Mouse (Mus musculus) macrophage (primary cell): ENCODE results near the gene 4930524B15Rik. TPM values are rescaled to one million over a fixed set of nuclear protein-coding genes. Genes with fewer than 3 reads are reported as not detected.

Experiments
- H3K27ac ChIP-seq: fragments of 350-480 bp; formaldehyde crosslinking; 2 replicates; pipeline ENCODE4 v1.9.0; 2021
- H3K36me3 ChIP-seq: fragments of 350-480 bp; formaldehyde crosslinking; 2 replicates; pipeline ENCODE4 v1.9.0; 2021; ENCODE audit errors: inconsistent target
- H3K4me3 ChIP-seq: fragments of 350-480 bp; formaldehyde crosslinking; 2 replicates; pipeline ENCODE4 v1.9.0; 2021; ENCODE audit errors: inconsistent target
- H3K79me2 ChIP-seq: fragments of 350-480 bp; formaldehyde crosslinking; 2 replicates; pipeline ENCODE4 v1.9.0; 2021; ENCODE audit errors: inconsistent target
- WGBS: methylation state at CpG from one replicate; pipeline ENCODE4 v1.1.7; 2026; ENCODE audit warnings: inconsistent platforms; ENCODE audit not compliant: missing documents; 5-methylcytosine and 5-hydroxymethylcytosine counted together
- polyA plus RNA-seq: library from polyadenylated mRNA; stranded (reverse); fragments of 250-400 nt; gene quantifications from 3 replicates; pipeline ENCODE4 v1.2.4, GENCODE M21; 2018; ENCODE audit warnings: inconsistent platforms
- total RNA-seq, 78 experiments: library from RNA; depleted of rRNA; stranded (reverse); fragments of 250-400 nt; gene quantifications; 1 replicate in 9 of 78; 2 replicates in 24 of 78; 3 replicates in 43 of 78; 4 replicates in 2 of 78; pipeline ENCODE4 v1.2.4; 2018; ENCODE audit warnings: inconsistent platforms in 56 of 78

Gene 4930524B15Rik
- total RNA-seq (2018; cell fraction: chromatin; rRNA removed): not detected
- total RNA-seq (2018; cell fraction: cytosol; rRNA removed): not detected
- total RNA-seq (2018; cell fraction: nucleus; rRNA removed): 1 to 10 TPM in 1 of 26 experiments, not detected in 25; 2.0 TPM
- not detected in 3 replicates for polyA plus RNA-seq

GRCm38 (mm10) chr11:31965256-31966134, at the start of gene 4930524B15Rik:
Gene 4930524B15Rik (plus strand): TSS chr11:31965592.
- H3K79me2 ChIP-seq: no peaks in the 10 kb centered on the region
- no peak within 1 kb of the TSS for H3K27ac ChIP-seq
- H3K36me3 ChIP-seq: no peaks in the 10 kb centered on the region
- H3K4me3 ChIP-seq: no peak within 1 kb of the TSS
- 88% methylated on average over 39 of the region's 49 CpGs for WGBS

GRCm38 (mm10) chr11:31917769-31918168, 47.6 kb upstream of the 4930524B15Rik start:
- H3K4me3 ChIP-seq: no peak overlapping the region
- H3K79me2 ChIP-seq: peaks cover 88% of the 10 kb centered on the region
- WGBS: 90% methylated on average over 1 of the region's 1 CpGs
- peaks cover 55% of the 10 kb centered on the region for H3K36me3 ChIP-seq
- no peak overlapping the region for H3K27ac ChIP-seq

- Histone ChIP-seq H3K4me3 (no peak overlapping the region), H3K36me3 (peaks cover 82% of the 10 kb centered on the region), H3K79me2 (no peaks in the 10 kb centered on the region), H3K27ac (no peak overlapping the region)
- WGBS: 95% methylated on average over 10 of the region's 10 CpGs
Measured at GRCm38 (mm10) chr11:31930051-31930450, 35.3 kb upstream of the 4930524B15Rik start.

GRCm38 (mm10) chr11:31935652-31936051, 29.7 kb upstream of the 4930524B15Rik start:
- WGBS: 92% methylated on average over 4 of the region's 4 CpGs
- no peak overlapping the region for H3K27ac ChIP-seq
- no peak overlapping the region for H3K4me3 ChIP-seq
- peaks cover 40% of the 10 kb centered on the region for H3K36me3 ChIP-seq
- H3K79me2 ChIP-seq: no peaks in the 10 kb centered on the region

- H3K79me2 ChIP-seq: no peaks in the 10 kb centered on the region
- H3K36me3 ChIP-seq: peaks cover 26% of the 10 kb centered on the region
- WGBS: 96% methylated on average over 10 of the region's 10 CpGs
- H3K4me3 ChIP-seq: no peak overlapping the region
- no peak overlapping the region for H3K27ac ChIP-seq
Measured at GRCm38 (mm10) chr11:31936910-31937525, 28.4 kb upstream of the 4930524B15Rik start.

- H3K79me2 ChIP-seq: no peaks in the 10 kb centered on the region
- H3K27ac ChIP-seq: no peak overlapping the region
- H3K36me3 ChIP-seq: 0 out of 2 replicates have a peak, but pooled peaks cover 4% of the 10 kb centered on the region
- 87% methylated on average over 10 of the region's 13 CpGs for WGBS
- no peak overlapping the region for H3K4me3 ChIP-seq
Measured at GRCm38 (mm10) chr11:31940898-31941639, 24.3 kb upstream of the 4930524B15Rik start.

GRCm38 (mm10) chr11:31941640-31942638, 23.5 kb upstream of the 4930524B15Rik start:
- H3K36me3 ChIP-seq: no peaks in the 10 kb centered on the region
- no peaks in the 10 kb centered on the region for H3K79me2 ChIP-seq
- WGBS: 85% methylated on average over 4 of the region's 4 CpGs
- no peak overlapping the region for H3K27ac ChIP-seq
- H3K4me3 ChIP-seq: no peak overlapping the region

GRCm38 (mm10) chr11:31945471-31945870, 19.9 kb upstream of the 4930524B15Rik start:
- Histone ChIP-seq H3K36me3 (no peaks in the 10 kb centered on the region), H3K4me3 (no peak overlapping the region), H3K79me2 (no peaks in the 10 kb centered on the region), H3K27ac (no peak overlapping the region)
- WGBS: 80% methylated on average over 2 of the region's 3 CpGs

GRCm38 (mm10) chr11:31948462-31949330, 16.7 kb upstream of the 4930524B15Rik start:
- 16% methylated on average over 13 of the region's 15 CpGs for WGBS
- H3K36me3 ChIP-seq: no peaks in the 10 kb centered on the region
- H3K27ac ChIP-seq: peak overlapping the region; percentile 31

GRCm38 (mm10) chr11:31949331-31949785, 16.0 kb upstream of the 4930524B15Rik start:
- Histone ChIP-seq H3K4me3 (peak overlapping the region; percentile 38), H3K79me2 (no peaks in the 10 kb centered on the region), H3K27ac (peak overlapping the region; percentile 31; the same call in 1 of the 2 replicates), H3K36me3 (no peaks in the 10 kb centered on the region)
- WGBS: 2% methylated on average over 17 of the region's 17 CpGs

More at GRCm38 (mm10) chr11:31948462-31949330, 16.7 kb upstream of the 4930524B15Rik start:
- Histone ChIP-seq H3K79me2 (no peaks in the 10 kb centered on the region), H3K4me3 (peak overlapping the region; percentile 38)

GRCm38 (mm10) chr11:31960071-31960470, 5.3 kb upstream of the 4930524B15Rik start:
- no peak overlapping the region for H3K27ac ChIP-seq
- H3K4me3 ChIP-seq: no peak overlapping the region
- no peaks in the 10 kb centered on the region for H3K79me2 ChIP-seq
- no peaks in the 10 kb centered on the region for H3K36me3 ChIP-seq

GRCm38 (mm10) chr11:31963993-31964392, 1.4 kb upstream of the 4930524B15Rik start:
- H3K36me3 ChIP-seq: no peaks in the 10 kb centered on the region
- H3K27ac ChIP-seq: no peak overlapping the region
- no peak overlapping the region for H3K4me3 ChIP-seq
- H3K79me2 ChIP-seq: no peaks in the 10 kb centered on the region
- WGBS: 100% methylated on average over 1 of the region's 1 CpGs

- Histone ChIP-seq H3K79me2 (no peaks in the 10 kb centered on the region), H3K36me3 (no peaks in the 10 kb centered on the region)
- 42% methylated on average over 4 of the region's 4 CpGs for WGBS
Measured at GRCm38 (mm10) chr11:31974132-31974531, 8.7 kb downstream of the 4930524B15Rik start.

More at GRCm38 (mm10) chr11:31974132-31974531, 8.7 kb downstream of the 4930524B15Rik start:
- Histone ChIP-seq H3K4me3 (no peak overlapping the region), H3K27ac (no peak overlapping the region)
